ENCODE assay signal across 8 mouse cellular contexts in the genomic region with DNA sequence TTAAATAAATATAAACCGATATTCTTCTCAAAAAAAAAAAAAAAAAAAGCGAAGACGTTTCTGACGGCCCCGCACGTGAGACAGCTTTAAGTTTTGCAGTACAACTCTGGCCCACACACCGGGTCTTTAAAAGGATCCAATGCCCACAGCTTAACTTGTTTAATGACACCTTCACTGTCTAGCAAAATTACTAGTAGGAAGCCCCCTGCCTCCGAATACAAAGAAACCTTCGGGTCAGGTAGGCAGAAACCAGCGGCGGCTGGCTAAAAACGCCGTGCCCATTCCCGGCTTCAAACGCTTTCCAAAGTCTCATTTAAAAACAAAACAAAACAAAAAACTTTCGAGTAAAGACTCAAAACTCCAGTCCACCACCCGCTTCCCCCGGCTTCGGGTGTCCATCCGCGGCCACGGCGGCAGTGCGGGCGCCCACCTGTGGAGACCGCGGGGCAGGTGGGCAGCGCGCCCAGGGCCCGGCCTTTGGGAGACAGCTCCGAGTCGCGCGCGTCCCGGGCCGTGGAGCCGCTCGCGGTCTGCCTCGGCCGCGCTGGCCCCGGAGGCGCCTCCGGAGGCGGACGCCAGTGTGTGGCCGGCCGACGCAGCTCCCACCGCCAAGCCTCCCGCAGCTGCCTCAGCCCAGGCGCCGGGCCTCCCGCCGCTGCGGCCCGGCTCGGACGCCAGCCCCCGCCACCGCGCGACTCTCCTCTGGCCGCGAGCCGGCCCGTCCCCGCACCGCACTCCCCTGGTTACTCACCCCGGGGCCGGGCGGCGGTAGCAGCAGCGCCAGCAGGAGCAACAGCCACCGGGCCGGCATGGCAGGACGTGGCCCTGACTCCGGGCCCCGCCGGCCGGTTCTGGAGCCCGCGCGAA. TPM values are rescaled to one million over a fixed set of nuclear protein-coding genes. Genes with fewer than 3 reads are reported as not detected.
DNase-seq lines count a peak whose midpoint lies in the region; ATAC-seq and TF ChIP-seq lines count a peak whose summit lies in the region.

No protein-coding gene starts in this region.

- intact Hi-C loops in left cerebral cortex, adult 2 months (cut with DNase I) = no loop called here
- intact Hi-C loops in left cerebral cortex, postnatal 25 days (cut with DNase I) = no loop called here

- H3K4me3 ChIP-seq in left cerebral cortex, adult 2 months = peak overlapping the region; percentile 97
- peak overlapping the region; percentile 62 for H3K4me3 ChIP-seq in forebrain, embryonic 11.5 days (ENCODE audit: low read depth, low read length)
- peak overlapping the region; percentile 98 for H3K4me3 ChIP-seq in hindbrain, embryonic 16.5 days (ENCODE audit: low read length)
- H3K4me3 ChIP-seq in liver, embryonic 15.5 days (replicated peaks) = peak overlapping the region; percentile 99

- no peaks in the 10 kb centered on the region for H3K36me3 ChIP-seq in forebrain, embryonic 11.5 days (ENCODE audit: control insufficient read depth, insufficient read depth, low read length)
- H3K36me3 ChIP-seq in hindbrain, embryonic 16.5 days (ENCODE audit: control insufficient read depth, insufficient read depth, low read length) = no peaks in the 10 kb centered on the region
- H3K36me3 ChIP-seq in liver, embryonic 15.5 days (replicated peaks) = no peaks in the 10 kb centered on the region

- TF ChIP-seq CTCF in left cerebral cortex, adult 2 months (IDR thresholded peaks at IDR 0.05) = no peak

- peak in 1 of 2 experiments; percentile 37 for DNase-seq in left cerebral cortex, adult 2 months (ENCODE audit: extremely low spot score in 1 of 2, low spot score in 2 of 2)
- no peak for DNase-seq in left cerebral cortex, postnatal 25 days (ENCODE audit: low spot score in 2 of 2)
- DNase-seq in T-cell, adult 2 months (ENCODE audit: low spot score) = peak; percentile 16
- DNase-seq in forebrain, embryonic 11.5 days (ENCODE audit: low spot score) = no peak
- peak; percentile 29 for DNase-seq in skeletal muscle tissue, adult 2 months (ENCODE audit: low read depth, low spot score)
- DNase-seq in retina, embryonic 14.5 days (ENCODE audit: low spot score) = no peak

- no peaks in the 10 kb centered on the region for H3K9me3 ChIP-seq in forebrain, embryonic 11.5 days (ENCODE audit: control insufficient read depth, low read length)
- H3K9me3 ChIP-seq in hindbrain, embryonic 16.5 days (ENCODE audit: control insufficient read depth, low read length) = no peaks in the 10 kb centered on the region
- no peaks in the 10 kb centered on the region for H3K9me3 ChIP-seq in liver, embryonic 15.5 days (replicated peaks)

- peaks cover 3% of the 10 kb centered on the region; the same call in 1 of the 2 replicates for H3K4me1 ChIP-seq in forebrain, embryonic 11.5 days (replicated peaks; ENCODE audit: control insufficient read depth, insufficient read depth, low read length)
- peaks cover 8% of the 10 kb centered on the region for H3K4me1 ChIP-seq in hindbrain, embryonic 16.5 days (ENCODE audit: control insufficient read depth, insufficient read depth, low read depth, low read length)
- H3K4me1 ChIP-seq in liver, embryonic 15.5 days (replicated peaks) = peaks cover 38% of the 10 kb centered on the region

- peak overlapping the region; percentile 86 for H3K27ac ChIP-seq in left cerebral cortex, adult 2 months
- H3K27ac ChIP-seq in forebrain, embryonic 11.5 days (ENCODE audit: low read depth, low read length) = peak overlapping the region; percentile 19; the same call in 1 of the 2 replicates
- peak overlapping the region; percentile 78 for H3K27ac ChIP-seq in hindbrain, embryonic 16.5 days (ENCODE audit: low read depth, low read length)
- H3K27ac ChIP-seq in liver, embryonic 15.5 days (replicated peaks) = peak overlapping the region; percentile 95

- H3K9ac ChIP-seq in forebrain, embryonic 11.5 days (ENCODE audit: low read length) = peak overlapping the region; percentile 71
- peak overlapping the region; percentile 88 for H3K9ac ChIP-seq in hindbrain, embryonic 16.5 days (ENCODE audit: low read depth, low read length)
- peak overlapping the region; percentile 97 for H3K9ac ChIP-seq in liver, embryonic 15.5 days

- H3K27me3 ChIP-seq in forebrain, embryonic 11.5 days (ENCODE audit: control insufficient read depth, insufficient read depth, low read length) = no peaks in the 10 kb centered on the region
- no peaks in the 10 kb centered on the region for H3K27me3 ChIP-seq in hindbrain, embryonic 16.5 days (replicated peaks; ENCODE audit: control insufficient read depth, insufficient read depth, low read length)
- no peaks in the 10 kb centered on the region for H3K27me3 ChIP-seq in liver, embryonic 15.5 days

- WGBS in forebrain, embryonic 11.5 days = under 1% methylated on average over 76 of the region's 86 CpGs
- WGBS in hindbrain, embryonic 16.5 days = under 1% methylated on average over 54 of the region's 86 CpGs
- WGBS in liver, embryonic 15.5 days (ENCODE audit: insufficient replicate concordance) = under 1% methylated on average over 79 of the region's 86 CpGs

- peak overlapping the region; percentile 95 for H3K4me2 ChIP-seq in forebrain, embryonic 11.5 days (ENCODE audit: low read depth, low read length, severe bottlenecking)
- H3K4me2 ChIP-seq in hindbrain, embryonic 16.5 days (ENCODE audit: low read length) = peak overlapping the region; percentile 91
- peak overlapping the region; percentile 79 for H3K4me2 ChIP-seq in liver, embryonic 15.5 days

- ATAC-seq in forebrain, embryonic 11.5 days (replicated peaks; ENCODE audit: low FRiP score) = peak; percentile 87
- peak; percentile 88 for ATAC-seq in hindbrain, embryonic 16.5 days
- ATAC-seq in liver, embryonic 15.5 days (ENCODE audit: insufficient read depth) = peak; percentile 72

RNA-seq across cellular contexts. Expression of gene Ern1, which starts 0.6 kb away (rescaled TPM):
- 10 to 100 TPM; 10.4 to 11.3 TPM for total RNA-seq in left cerebral cortex, adult 2 months (2021)
- 1 to 10 TPM; 8.4 to 9.8 TPM for total RNA-seq in left cerebral cortex, postnatal 25 days (2021)
- polyA plus RNA-seq in forebrain, embryonic 11.5 days (2014; fragmentation: Nextera tagmentation; extraction: Ambion mirVana) = 5.6 and 7.9 TPM in 2 replicates
- polyA plus RNA-seq in hindbrain, embryonic 16.5 days (2015; fragmentation: Nextera tagmentation; extraction: Ambion mirVana) = 3.3 and 4.8 TPM in 2 replicates
- 4.1 and 5.8 TPM in 2 replicates for polyA plus RNA-seq in liver, embryonic 15.5 days (2015; fragmentation: Nextera tagmentation; extraction: Ambion mirVana)

Comparison
In these comparisons a context has a peak if more than half of its experiments do, and no peak if none do; other contexts are left out.
1. DNase-seq: peak in T-cell, adult 2 months (single experiment) and skeletal muscle tissue, adult 2 months (single experiment); none in left cerebral cortex, postnatal 25 days (0 of 2), forebrain, embryonic 11.5 days (single experiment) and retina, embryonic 14.5 days (single experiment).
2. H3K27ac ChIP-seq: peak in every context shown above with its lines; median percentile 95 in liver, embryonic 15.5 days; 86 in left cerebral cortex, adult 2 months; 78 in hindbrain, embryonic 16.5 days; 19 in forebrain, embryonic 11.5 days.
3. Peak in every context shown above with its lines, with median percentiles within 50 percentile points of each other: H3K4me3 ChIP-seq, ATAC-seq, H3K4me2 ChIP-seq and H3K9ac ChIP-seq.